Mouse (Mus musculus) cerebellum, postnatal 14 days (tissue): ENCODE measurements at regions not wholly inside any gene's neighbourhood (a gene's known extent, or its start where the extent isn't known, plus 50 kb on each side); places are given as distances from the start of the nearest gene placed in this dataset.
A peak's percentile ranks its signal among the peaks of the same experiment; 100 is the strongest.
"Not testable (repeated sequence)": the region's sequence is repeated elsewhere in the genome, so short reads cannot be mapped to it uniquely, and the experiment has no call there.

ENCODE experiments used
- DNase-seq, 2 experiments: peaks; one replicate each; pipeline ENCODE4 v3.0.0; 2021; ENCODE audit warnings: mixed read lengths in 2 of 2

- DNase-seq: no peak
Measured at GRCm38 (mm10) chr4:55663856-55664255, 131.6 kb upstream of the Klf4 start.

- DNase-seq: no peak
Measured at GRCm38 (mm10) chr4:55662041-55662440, 129.8 kb upstream of the Klf4 start.

- DNase-seq: no peak
Measured at GRCm38 (mm10) chr4:55658904-55659303, 126.6 kb upstream of the Klf4 start.

- no peak for DNase-seq
Measured at GRCm38 (mm10) chr4:55655329-55655728, 123.1 kb upstream of the Klf4 start.

- DNase-seq: no peak
Measured at GRCm38 (mm10) chr4:55652628-55653027, 120.4 kb upstream of the Klf4 start.

GRCm38 (mm10) chr4:55651811-55652410, 119.6 kb upstream of the Klf4 start:
- DNase-seq: no peak

- DNase-seq: peak; percentile 78
Measured at GRCm38 (mm10) chr4:55651051-55651763, 118.9 kb upstream of the Klf4 start.

- peak in 1 of 2 experiments; percentile 7 for DNase-seq
Measured at GRCm38 (mm10) chr4:55650186-55650585, 117.9 kb upstream of the Klf4 start.

- no peak for DNase-seq
Measured at GRCm38 (mm10) chr4:55648376-55648775, 116.1 kb upstream of the Klf4 start.

GRCm38 (mm10) chr4:55645432-55645831, 113.2 kb upstream of the Klf4 start:
- no peak for DNase-seq

GRCm38 (mm10) chr4:55644895-55645294, 112.6 kb upstream of the Klf4 start:
- no peak for DNase-seq

GRCm38 (mm10) chr4:55634946-55635511, 102.8 kb upstream of the Klf4 start:
- DNase-seq: no peak

GRCm38 (mm10) chr4:55631157-55631556, 98.9 kb upstream of the Klf4 start:
- no peak for DNase-seq

GRCm38 (mm10) chr4:55630215-55630614, 97.9 kb upstream of the Klf4 start:
- not testable (repeated sequence) for DNase-seq

- DNase-seq: no peak
Measured at GRCm38 (mm10) chr4:55624779-55625178, 92.5 kb upstream of the Klf4 start.

GRCm38 (mm10) chr4:55623151-55623760, 91.0 kb upstream of the Klf4 start:
- DNase-seq: no peak

GRCm38 (mm10) chr4:55622651-55623050, 90.4 kb upstream of the Klf4 start:
- DNase-seq: peak; percentile 22 to 41

GRCm38 (mm10) chr4:55619891-55620290, 87.6 kb upstream of the Klf4 start:
- DNase-seq: no peak

GRCm38 (mm10) chr4:55615808-55616207, 83.5 kb upstream of the Klf4 start:
- DNase-seq: no peak

GRCm38 (mm10) chr4:55613523-55613922, 81.3 kb upstream of the Klf4 start:
- no peak for DNase-seq

- DNase-seq: no peak
Measured at GRCm38 (mm10) chr4:55610998-55611397, 78.7 kb upstream of the Klf4 start.

GRCm38 (mm10) chr4:55609214-55609613, 76.9 kb upstream of the Klf4 start:
- DNase-seq: no peak

GRCm38 (mm10) chr4:55605541-55605940, 73.3 kb upstream of the Klf4 start:
- no peak for DNase-seq

GRCm38 (mm10) chr4:55604915-55605314, 72.6 kb upstream of the Klf4 start:
- DNase-seq: peak; percentile 10 to 20
